Mouse (Mus musculus) heart, adult 9 months (tissue): ENCODE data around the gene 2610301B20Rik.
"Not testable (repeated sequence)": the region's sequence is repeated elsewhere in the genome, so short reads cannot be mapped to it uniquely, and the experiment has no call there.

Source experiments
- DNase-seq, 2 experiments: peaks; one replicate each; pipeline ENCODE4 v3.0.0; 2022; ENCODE audit warnings: low spot score in 2 of 2

2610301B20Rik gene

DNA sequence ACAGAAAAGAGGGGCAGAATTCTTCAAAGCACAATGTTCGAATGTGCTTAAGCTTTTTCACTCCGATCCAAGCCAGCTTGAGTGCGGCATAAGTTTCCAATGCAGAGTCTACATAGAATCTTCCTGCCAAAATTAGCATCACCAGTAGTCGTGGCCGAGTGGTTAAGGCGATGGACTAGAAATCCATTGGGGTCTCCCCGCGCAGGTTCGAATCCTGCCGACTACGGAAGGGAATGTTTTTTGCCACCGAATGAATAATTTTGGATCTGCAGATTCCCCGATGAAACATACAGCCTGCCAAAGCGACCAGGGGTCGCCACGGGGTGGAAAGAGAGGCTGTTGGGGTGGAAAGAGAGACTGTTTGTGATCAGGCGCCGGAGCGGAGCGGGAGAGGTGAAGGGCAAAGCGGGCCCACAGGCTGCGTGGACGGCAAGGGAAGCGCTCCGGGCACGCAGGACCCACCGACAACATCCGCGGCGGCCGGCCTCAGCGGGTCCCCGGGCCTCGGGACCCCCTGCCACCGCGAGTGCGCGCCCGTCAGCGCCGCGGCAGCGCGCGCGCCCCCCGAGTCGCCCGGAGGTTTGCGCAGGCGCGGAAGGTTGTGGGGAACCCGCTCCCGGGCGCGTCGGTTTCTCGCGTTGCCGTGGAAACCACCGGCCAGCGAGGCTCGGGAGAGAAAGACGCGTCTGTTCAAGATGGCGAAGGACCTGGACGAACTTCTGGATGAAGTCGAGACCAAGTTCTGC lies at the start of gene 2610301B20Rik:
TSS of gene 2610301B20Rik (plus strand) at position 579 of the 746 bp plus-strand sequence.
- DNase-seq = peak; percentile 89 to 92

- DNase-seq = no peak
These were observed 41.0 kb upstream of the 2610301B20Rik start for GRCm38 (mm10) chr4:10833273-10833672.

DNA sequence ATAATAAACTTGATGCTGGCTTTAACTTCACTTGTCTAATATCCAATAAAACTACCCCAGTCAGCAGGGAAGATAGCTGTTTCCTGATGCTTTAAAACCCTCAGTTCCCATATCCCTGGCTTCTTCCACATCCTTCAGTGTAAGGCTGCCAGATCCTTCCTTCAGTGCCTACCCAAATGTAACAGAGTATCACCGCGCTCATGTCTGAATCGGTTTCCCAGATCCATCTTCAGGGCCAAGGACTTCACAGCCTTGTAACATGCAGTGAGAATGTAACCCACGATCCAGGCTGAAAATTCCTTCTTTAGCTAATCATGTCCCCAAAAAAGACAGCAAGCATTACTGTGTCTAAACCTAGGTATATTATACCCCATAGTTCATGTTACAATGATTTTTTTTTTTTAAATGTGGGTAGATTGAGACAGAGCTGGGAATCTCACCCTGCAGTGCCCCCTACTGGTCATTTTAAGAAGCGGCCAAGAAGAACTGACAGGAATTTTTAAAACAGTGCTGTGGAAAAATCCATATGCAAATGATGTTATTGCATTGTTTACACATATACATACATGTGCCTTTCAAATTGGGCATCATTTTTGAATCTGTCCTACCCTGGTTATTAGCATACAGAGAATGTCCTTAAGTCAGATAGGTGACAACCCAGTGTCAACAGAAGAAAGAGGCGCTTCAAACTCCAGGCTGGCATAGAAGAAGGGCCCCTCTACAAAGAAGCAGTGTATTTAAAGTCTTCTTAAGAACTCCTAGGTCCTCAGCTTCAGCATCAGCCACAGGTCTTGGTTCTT lies 38.8 kb upstream of the 2610301B20Rik start:
- no peak for DNase-seq

GRCm38 (mm10) chr4:10845848-10846247 lies 28.4 kb upstream of the 2610301B20Rik start:
- DNase-seq = peak in 1 of 2 experiments; percentile 3

- no peak for DNase-seq
These were observed 24.5 kb upstream of the 2610301B20Rik start for GRCm38 (mm10) chr4:10849812-10850211.

GRCm38 (mm10) chr4:10851013-10851412 lies 23.3 kb upstream of the 2610301B20Rik start:
- no peak for DNase-seq

GRCm38 (mm10) chr4:10859174-10859573 lies 15.1 kb upstream of the 2610301B20Rik start:
- DNase-seq = no peak

- DNase-seq = no peak
These were observed 14.3 kb upstream of the 2610301B20Rik start for GRCm38 (mm10) chr4:10859911-10860581.

GRCm38 (mm10) chr4:10860825-10861224 lies 13.5 kb upstream of the 2610301B20Rik start:
- no peak for DNase-seq

GRCm38 (mm10) chr4:10862882-10863281 lies 11.4 kb upstream of the 2610301B20Rik start:
- not testable (repeated sequence) for DNase-seq

GRCm38 (mm10) chr4:10872231-10872630 lies 2.1 kb upstream of the 2610301B20Rik start:
- no peak for DNase-seq

GRCm38 (mm10) chr4:10872685-10873539 lies 1.4 kb upstream of the 2610301B20Rik start:
- no peak for DNase-seq

- DNase-seq = no peak
These were observed 764 bp upstream of the 2610301B20Rik start for GRCm38 (mm10) chr4:10873549-10873919.

DNA sequence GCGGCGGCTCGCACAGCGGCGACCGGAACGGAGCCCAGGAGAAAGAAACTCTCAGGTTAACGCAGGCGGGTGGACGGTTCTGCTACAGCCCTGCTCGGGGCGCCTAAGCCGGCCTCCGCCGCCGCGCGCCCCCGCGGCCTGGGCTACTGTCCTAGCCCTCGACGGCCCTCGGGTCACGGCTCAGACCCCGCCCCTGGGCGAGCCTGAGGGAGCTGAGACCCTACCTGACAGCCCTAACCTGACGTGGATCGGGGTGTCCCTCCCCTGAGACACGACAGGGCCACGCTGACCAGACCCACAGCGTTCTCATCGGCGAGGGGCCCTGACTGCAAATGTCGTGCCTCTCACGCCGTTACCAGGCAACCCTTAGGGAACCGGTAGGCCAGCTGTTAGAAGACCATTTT lies 422 bp downstream of the 2610301B20Rik start:
- peak; percentile 44 to 46 for DNase-seq

DNA sequence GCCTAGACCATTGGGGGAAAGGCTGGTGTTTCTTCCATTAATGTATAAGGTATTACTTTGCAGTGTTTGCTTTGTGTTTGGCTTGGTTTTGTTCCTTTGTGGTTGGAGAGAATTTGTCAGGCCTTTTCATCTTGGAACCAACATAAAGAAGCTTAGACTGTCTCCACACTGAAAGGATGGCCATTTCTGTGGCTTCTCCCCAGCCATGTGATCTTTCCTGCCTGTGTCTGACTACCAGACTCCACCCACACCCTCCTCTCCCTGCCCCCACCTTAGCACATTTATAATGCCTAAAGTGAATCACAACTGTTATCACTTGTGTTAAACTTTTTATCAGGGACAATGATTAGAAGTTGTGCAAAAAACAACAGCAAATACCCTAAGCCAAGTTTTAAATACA lies 1.1 kb downstream of the 2610301B20Rik start:
- DNase-seq = no peak

- DNase-seq = no peak
These were observed 2.8 kb downstream of the 2610301B20Rik start for GRCm38 (mm10) chr4:10877057-10877456.

- DNase-seq = no peak
These were observed 9.6 kb downstream of the 2610301B20Rik start for GRCm38 (mm10) chr4:10883740-10884408.

DNA sequence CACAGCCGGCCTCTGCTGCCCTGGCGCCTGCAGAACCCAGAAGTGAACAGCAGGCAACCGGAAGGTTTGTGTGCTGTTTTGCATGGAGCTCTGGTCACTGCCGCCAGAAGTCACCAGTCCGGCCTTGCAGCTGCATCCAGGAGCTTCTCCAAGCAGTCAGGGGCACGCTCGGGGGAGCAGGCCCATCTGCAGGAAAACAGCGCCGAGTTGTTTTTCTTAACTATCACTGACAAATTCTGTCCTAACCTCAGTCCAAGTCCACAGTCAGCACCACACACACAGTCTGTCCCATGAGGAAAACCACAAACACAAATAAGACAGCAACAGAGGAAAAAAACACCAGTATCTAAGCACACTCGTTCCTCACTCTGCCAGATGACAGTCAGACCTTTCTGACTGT lies 14.5 kb downstream of the 2610301B20Rik start:
- DNase-seq = no peak

- DNase-seq = no peak
These were observed 22.0 kb downstream of the 2610301B20Rik start for GRCm38 (mm10) chr4:10896262-10896661.

DNA sequence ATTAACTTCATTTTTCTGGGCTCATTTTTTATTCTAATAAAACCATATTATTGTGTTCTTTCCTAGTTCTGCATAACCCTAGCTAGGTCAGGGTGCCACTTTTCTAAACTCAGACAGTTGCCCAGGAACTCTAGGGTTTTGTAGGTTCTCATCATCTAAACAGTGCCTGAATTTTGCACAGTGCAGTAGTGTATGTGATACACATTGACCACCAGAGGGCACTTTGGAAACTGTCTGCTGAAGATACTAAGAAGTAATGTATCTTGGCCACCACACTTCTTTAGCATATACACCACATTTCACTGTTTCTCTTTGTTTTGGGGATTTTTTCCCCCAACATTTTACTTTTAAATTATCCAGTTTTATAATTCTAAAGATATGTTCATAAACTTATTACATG lies 22.6 kb downstream of the 2610301B20Rik start:
- DNase-seq = no peak
